Mouse (Mus musculus) spleen, adult 2 months (tissue): Measurements from ENCODE around the gene Khdrbs2. TPM values are rescaled to one million over a fixed set of nuclear protein-coding genes. Genes with fewer than 3 reads are reported as not detected.

Experiments
- DNase-seq, 2 experiments: peaks; one replicate each; pipeline versions ENCODE4 v3.0.0 to v3.0.0-alpha.2; 2012 to 2021; ENCODE audit warnings: low spot score in 2 of 2, low read depth in 1 of 2
- H3K27ac ChIP-seq: fragments of 200-500 bp; 2 replicates; pipeline ENCODE4 v1.5.1; 2012; ENCODE audit warnings: low read length, inconsistent platforms; ENCODE audit not compliant: insufficient read depth
- H3K27me3 ChIP-seq: fragments of 200-500 bp; 2 replicates; pipeline ENCODE4 v1.6.1; 2012; ENCODE audit warnings: mild to moderate bottlenecking, moderate library complexity, low read length, inconsistent platforms; ENCODE audit not compliant: control insufficient read depth, insufficient read depth
- H3K36me3 ChIP-seq: fragments of 200-500 bp; 2 replicates; pipeline ENCODE4 v1.6.1; 2012; ENCODE audit warnings: mild to moderate bottlenecking, low read length, inconsistent platforms; ENCODE audit not compliant: control insufficient read depth, insufficient read depth
- H3K4me1 ChIP-seq: fragments of 200-500 bp; 2 replicates; pipeline ENCODE4 v1.6.1; 2011; ENCODE audit warnings: inconsistent platforms; ENCODE audit not compliant: control insufficient read depth, insufficient read depth, insufficient read length
- H3K4me3 ChIP-seq: fragments of 200-500 bp; 2 replicates; pipeline ENCODE4 v1.5.1; 2011; ENCODE audit warnings: mild to moderate bottlenecking, inconsistent platforms; ENCODE audit not compliant: insufficient read depth, insufficient read length; ENCODE audit errors: extremely low read depth
- CTCF ChIP-seq: fragments of 200-500 bp; IDR thresholded peaks from 2 replicates; pipeline ENCODE4 v1.5.1; 2011; ENCODE audit warnings: mild to moderate bottlenecking, inconsistent platforms; ENCODE audit not compliant: insufficient read depth, insufficient read length, insufficient replicate concordance; ENCODE audit errors: extremely low read depth
- POLR2A ChIP-seq: fragments of 200-500 bp; IDR thresholded peaks from 2 replicates; pipeline ENCODE4 v1.6.1; 2011; ENCODE audit warnings: low read depth, low read length, inconsistent platforms
- WGBS: fragments of 180-500 bp; shearing (Covaris S2); methylation state at CpG from one replicate; pipeline ENCODE4 v1.1.7; 2018; 5-methylcytosine and 5-hydroxymethylcytosine counted together
- polyA plus RNA-seq: library from polyadenylated mRNA; depleted of rRNA; stranded (reverse); fragments of >200 nt; gene quantifications from 2 replicates; pipeline ENCODE4 v1.2.3, GENCODE M21; 2012

Gene Khdrbs2
- polyA plus RNA-seq, 1 experiment: not detected

GRCm38 (mm10) chr1:32649647-32650209, 477.2 kb downstream of the Khdrbs2 start:
- H3K4me1 ChIP-seq: no peaks in the 10 kb centered on the region
- 74% methylated on average over 3 of the region's 3 CpGs for WGBS
- DNase-seq: no peak
- H3K27ac ChIP-seq: no peak overlapping the region
- TF ChIP-seq POLR2A: no peak
- TF ChIP-seq CTCF: no peak
- H3K36me3 ChIP-seq: no peaks in the 10 kb centered on the region
- no peak overlapping the region for H3K4me3 ChIP-seq
- no peaks in the 10 kb centered on the region for H3K27me3 ChIP-seq

- no peak for DNase-seq
- no peak overlapping the region for H3K27ac ChIP-seq
- no peak for TF ChIP-seq CTCF
- TF ChIP-seq POLR2A: no peak
- WGBS: 29% methylated on average over 9 of the region's 9 CpGs
- no peaks in the 10 kb centered on the region for H3K27me3 ChIP-seq
- H3K4me1 ChIP-seq: no peaks in the 10 kb centered on the region
- no peaks in the 10 kb centered on the region for H3K36me3 ChIP-seq
- no peak overlapping the region for H3K4me3 ChIP-seq
Measured at GRCm38 (mm10) chr1:32693806-32694205, 521.3 kb downstream of the Khdrbs2 start.

GRCm38 (mm10) chr1:32700132-32700531, 527.6 kb downstream of the Khdrbs2 start:
- H3K27ac ChIP-seq: no peak overlapping the region
- H3K4me1 ChIP-seq: no peaks in the 10 kb centered on the region
- no peaks in the 10 kb centered on the region for H3K36me3 ChIP-seq
- no peak for TF ChIP-seq POLR2A
- DNase-seq: no peak
- WGBS: 91% methylated on average over 4 of the region's 4 CpGs
- H3K27me3 ChIP-seq: no peaks in the 10 kb centered on the region
- no peak overlapping the region for H3K4me3 ChIP-seq

GRCm38 (mm10) chr1:32701267-32701666, 528.8 kb downstream of the Khdrbs2 start:
- no peak overlapping the region for H3K27ac ChIP-seq
- H3K4me3 ChIP-seq: no peak overlapping the region
- no peaks in the 10 kb centered on the region for H3K4me1 ChIP-seq
- no peaks in the 10 kb centered on the region for H3K27me3 ChIP-seq
- DNase-seq: no peak
- no peaks in the 10 kb centered on the region for H3K36me3 ChIP-seq
- WGBS: 83% methylated on average over 3 of the region's 3 CpGs
- TF ChIP-seq CTCF: no peak
- no peak for TF ChIP-seq POLR2A
